Mouse (Mus musculus) stomach, postnatal 0 days (tissue): ENCODE measurements around the gene Nrp1.

Source experiments
- CTCF ChIP-seq: IDR thresholded peaks from 2 replicates; pipeline ENCODE4 v1.5.1; 2016; ENCODE audit warnings: antibody characterized with exemption, low read depth, mild to moderate bottlenecking, moderate library complexity
- EP300 ChIP-seq: optimal IDR thresholded peaks from 2 replicates; pipeline ENCODE3; 2016; ENCODE audit warnings: antibody characterized with exemption

GRCm38 (mm10) chr8:128504136-128504829, 145.9 kb downstream of the Nrp1 start:
- TF ChIP-seq EP300: no peak
- TF ChIP-seq CTCF: no peak
